Mouse (Mus musculus): ENCODE results near the gene Tcf7l2. TPM values are rescaled to one million over a fixed set of nuclear protein-coding genes. Genes with fewer than 3 reads are reported as not detected.
A peak's percentile ranks its signal among the peaks of the same experiment; 100 is the strongest.

Tcf7l2 gene
- total RNA-seq, 1 experiment from 2014 or later: 2.1 TPM

DNA sequence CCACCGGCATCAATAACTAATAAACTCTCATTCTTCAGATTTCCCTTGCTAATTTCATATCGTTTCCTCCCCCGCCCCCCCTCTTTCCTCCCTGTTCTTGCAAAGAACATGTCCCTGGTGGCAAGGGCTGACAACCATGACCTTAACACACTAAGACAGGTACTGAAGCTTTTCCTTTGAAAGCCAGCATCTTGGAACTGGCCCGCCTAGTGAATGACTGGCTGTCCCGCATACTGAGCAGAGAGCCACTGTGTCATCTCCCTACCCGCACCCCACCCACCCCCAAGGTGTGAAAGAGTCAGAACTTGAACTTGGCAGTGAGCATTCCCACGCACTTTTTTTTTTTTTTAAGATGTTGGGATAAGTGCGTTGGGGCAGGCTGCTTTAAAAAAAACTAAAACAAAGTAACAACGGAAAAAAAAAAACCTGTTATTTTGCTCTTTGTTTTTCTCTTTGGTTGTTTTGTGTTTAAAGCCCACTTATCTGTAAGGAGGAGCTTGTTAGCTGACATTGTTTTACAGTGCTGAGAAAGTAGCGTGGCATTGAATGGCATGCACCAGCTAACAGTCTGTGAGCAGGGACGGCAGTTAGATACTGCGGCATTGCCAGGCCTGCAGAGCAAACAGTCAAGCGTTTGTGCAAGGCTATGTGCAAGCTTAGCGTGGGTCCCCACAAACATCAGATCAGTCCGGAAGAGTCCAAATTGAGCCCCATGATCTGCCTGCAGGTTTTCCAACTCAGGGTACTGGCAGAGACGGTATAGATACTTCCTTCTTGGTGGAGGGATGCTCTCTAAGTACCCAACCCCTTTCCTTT is 185.4 kb downstream of the Tcf7l2 start:
- no peak for ATAC-seq (replicated peaks; ENCODE audit: low read depth, poor library complexity, severe bottlenecking)

DNA sequence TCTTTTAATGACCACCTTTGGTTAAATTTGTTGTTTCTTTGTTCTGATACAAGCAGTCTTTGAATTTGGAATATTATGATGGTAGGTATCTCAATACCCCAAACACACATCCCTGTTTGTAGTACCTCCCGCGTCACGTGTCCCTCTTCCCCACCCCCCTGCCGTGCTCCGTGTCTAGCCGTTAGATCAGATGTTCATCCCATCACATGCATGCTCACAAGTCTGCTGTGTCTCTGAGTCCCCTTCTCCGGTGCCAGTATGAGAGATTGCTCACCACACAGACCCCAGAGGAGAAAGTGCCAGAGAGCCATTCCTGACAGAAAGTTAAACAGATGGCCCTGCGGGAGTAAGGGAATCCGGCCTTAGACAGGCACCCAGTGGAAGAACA is 186.0 kb downstream of the Tcf7l2 start:
- no peak for ATAC-seq (replicated peaks; ENCODE audit: low read depth, poor library complexity, severe bottlenecking)

DNA sequence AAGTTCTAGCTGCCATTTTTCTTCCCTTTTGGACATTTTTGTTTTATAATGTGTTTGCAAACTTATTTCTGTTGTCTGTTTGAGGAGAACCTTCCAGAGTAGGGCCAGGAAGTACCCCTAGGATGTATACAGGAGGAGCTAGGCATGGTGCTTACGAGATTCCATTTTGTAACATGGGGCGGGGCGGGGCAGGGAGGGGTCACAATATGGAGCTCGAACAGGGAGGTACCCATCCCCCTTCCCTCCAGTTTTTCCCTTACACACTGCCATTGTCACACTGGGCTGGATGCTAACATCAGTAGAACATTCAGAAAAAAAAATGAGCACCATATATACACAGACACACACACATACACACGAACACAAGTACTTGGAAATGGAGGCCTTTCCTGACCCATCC is 187.1 kb downstream of the Tcf7l2 start:
- no peak for ATAC-seq (replicated peaks; ENCODE audit: low read depth, poor library complexity, severe bottlenecking)

DNA sequence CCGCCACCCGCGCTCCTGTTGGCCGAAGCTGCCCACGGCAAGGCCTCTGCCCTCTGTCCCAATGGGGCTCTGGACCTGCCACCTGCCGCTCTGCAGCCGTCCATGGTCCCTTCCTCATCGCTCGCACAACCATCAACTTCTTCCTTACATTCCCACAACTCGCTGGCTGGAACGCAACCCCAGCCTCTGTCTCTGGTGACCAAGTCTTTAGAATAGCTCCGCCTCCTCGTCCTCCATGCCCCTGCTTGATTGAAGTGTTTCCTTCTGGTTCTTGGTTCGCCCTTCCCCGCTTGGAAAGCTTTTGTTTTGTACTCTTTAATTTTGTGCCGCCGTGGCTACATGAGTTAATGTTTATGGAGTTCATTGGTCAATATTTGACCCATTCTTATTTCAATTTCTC is 190.0 kb downstream of the Tcf7l2 start:
- ATAC-seq (replicated peaks; ENCODE audit: low read depth, poor library complexity, severe bottlenecking): no peak

DNA sequence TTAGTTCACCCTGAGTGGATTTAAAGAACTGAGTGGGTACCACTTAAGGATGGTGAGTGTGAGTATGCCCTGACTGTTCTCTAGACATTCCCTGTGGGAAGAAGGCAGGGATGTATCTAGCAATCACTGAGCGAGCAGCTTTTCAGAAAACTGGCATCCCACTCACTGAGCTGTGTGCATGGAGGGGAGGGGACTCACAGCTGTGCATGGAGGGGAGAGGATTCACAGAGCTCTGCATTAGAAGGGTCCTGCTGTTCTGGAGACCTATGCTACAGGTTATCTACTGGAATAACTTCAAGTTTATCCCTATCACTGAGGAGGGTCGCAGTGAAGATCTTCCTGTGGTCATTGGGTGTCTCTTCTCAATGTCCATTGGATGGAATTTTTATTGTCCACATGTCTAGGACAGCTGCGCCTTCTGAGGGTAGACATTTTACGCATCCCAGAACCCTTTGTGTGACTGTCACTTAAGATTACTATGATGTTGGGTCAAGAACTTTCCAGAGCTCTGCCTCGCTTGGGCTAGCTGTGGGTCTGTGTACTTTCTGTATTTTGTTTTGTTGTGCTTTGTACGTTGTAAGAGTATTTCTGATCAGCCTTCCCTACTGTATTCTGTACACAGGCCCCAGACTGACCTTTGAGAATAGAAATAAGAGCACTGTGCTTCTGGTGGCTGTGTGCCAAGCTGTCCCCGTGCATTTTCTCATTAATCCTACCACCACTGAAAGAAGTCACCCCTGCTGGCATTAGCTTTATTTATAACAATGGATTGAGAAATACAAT is 192.5 kb downstream of the Tcf7l2 start:
- ATAC-seq (replicated peaks; ENCODE audit: low read depth, poor library complexity, severe bottlenecking): no peak

DNA sequence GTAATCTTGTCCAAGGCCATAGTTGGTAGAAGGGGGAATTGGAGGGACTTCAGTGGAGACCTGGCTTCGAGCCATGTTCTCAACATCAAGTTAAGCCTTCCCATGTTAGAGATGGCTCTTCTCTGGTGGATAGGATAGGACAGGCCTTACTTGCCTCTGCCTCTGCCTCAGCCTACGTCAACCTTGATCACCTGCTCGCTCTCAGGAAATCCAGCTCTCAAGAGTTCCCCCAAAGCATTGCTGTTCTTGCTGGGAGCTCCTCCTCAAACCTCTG is 193.0 kb downstream of the Tcf7l2 start:
- ATAC-seq (replicated peaks; ENCODE audit: low read depth, poor library complexity, severe bottlenecking): no peak

DNA sequence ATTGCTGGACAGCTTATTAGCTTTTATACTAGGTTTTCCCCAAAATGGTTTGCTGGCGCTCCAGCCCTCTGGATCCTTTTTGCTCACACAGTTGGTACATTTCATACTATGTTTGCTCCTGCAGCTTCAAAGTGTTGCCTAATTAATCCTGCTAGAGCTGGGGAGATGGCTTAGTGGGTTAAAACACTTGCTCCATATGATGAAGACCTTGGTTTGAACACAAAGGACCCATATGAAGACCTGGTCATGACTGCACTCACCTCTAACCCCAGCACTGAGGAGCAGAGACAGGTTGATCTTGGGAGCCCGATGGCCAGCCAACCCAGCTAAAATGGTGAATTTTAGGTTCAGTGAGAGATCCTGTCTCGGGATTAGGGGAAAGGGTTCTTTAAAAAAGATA is 195.4 kb downstream of the Tcf7l2 start:
- ATAC-seq (replicated peaks; ENCODE audit: low read depth, poor library complexity, severe bottlenecking): no peak

DNA sequence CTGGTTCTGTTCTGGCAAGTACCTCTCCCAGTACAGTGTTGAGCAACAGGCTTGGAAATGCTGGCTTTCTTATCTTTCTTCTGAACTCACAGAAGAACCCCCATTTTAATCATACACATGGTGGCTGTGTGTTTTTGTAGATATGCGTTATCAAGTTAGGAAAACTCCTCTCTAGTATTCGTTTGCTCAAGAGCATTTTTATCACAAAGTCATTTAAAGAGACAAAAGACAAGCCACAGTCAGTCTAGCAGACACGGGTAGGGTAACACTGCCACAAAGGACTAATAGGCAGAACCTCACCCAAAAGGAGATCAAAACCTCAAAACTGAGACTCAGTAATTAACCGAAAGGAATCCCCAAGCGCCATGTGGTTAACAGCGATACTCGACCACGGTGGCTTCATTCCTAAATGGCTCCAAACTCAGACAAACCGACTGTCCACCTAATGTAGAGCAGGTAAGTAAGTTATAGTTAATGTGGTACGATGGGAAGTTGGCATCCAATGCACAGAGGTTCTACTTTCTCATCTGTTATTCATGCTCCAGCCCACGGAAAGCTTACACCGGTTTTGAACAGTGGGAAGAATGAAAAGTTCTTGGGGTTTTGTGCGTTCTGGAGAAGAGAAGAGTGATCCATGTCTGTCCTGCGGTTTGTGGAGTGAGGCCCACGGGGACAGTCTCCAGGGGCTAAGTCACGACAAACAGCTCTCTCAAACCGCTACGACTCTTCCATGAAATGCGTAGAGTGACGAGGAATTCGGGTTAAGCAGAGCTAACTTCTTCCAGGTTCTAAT is 196.8 kb downstream of the Tcf7l2 start:
- peak; percentile 64 for ATAC-seq (replicated peaks; ENCODE audit: low read depth, poor library complexity, severe bottlenecking)

DNA sequence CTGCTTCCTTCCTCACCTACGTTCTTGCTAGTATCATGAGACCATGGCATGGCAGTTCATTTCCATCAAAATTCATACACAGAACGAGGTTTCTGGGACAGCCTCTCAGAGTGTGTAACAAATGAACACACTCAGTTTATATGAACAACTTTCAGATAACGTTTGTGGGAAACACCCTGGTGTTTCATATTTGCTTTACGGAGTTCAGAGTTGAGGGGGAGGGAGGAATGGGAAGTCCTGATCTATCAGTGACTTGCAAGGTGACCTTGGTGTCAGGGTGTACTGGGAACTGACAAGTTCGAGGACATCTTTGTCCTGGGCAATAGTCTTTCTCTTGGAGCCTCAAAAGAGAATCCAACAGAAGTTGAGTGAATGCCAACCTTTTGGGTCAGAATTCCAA is 197.5 kb downstream of the Tcf7l2 start:
- no peak for ATAC-seq (replicated peaks; ENCODE audit: low read depth, poor library complexity, severe bottlenecking)

DNA sequence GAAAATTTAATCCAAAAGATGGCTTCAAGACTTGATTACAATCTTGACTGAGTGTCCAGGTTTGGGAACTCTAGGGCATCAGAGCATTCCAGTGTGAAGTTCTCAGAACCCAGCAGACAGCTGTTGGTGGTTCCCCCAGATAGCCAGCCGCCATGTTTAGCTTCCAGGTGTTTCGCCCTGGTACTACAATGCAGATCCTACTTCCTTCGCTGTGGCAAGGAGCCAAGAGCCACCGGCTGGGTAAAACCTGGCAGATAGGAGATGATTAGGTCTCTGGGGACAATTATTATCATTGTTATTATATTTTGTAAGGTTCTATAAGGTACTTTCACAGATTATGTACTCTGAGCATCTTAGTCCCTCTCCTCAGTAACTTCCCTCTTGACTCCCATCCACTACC is 198.1 kb downstream of the Tcf7l2 start:
- ATAC-seq (replicated peaks; ENCODE audit: low read depth, poor library complexity, severe bottlenecking): no peak

DNA sequence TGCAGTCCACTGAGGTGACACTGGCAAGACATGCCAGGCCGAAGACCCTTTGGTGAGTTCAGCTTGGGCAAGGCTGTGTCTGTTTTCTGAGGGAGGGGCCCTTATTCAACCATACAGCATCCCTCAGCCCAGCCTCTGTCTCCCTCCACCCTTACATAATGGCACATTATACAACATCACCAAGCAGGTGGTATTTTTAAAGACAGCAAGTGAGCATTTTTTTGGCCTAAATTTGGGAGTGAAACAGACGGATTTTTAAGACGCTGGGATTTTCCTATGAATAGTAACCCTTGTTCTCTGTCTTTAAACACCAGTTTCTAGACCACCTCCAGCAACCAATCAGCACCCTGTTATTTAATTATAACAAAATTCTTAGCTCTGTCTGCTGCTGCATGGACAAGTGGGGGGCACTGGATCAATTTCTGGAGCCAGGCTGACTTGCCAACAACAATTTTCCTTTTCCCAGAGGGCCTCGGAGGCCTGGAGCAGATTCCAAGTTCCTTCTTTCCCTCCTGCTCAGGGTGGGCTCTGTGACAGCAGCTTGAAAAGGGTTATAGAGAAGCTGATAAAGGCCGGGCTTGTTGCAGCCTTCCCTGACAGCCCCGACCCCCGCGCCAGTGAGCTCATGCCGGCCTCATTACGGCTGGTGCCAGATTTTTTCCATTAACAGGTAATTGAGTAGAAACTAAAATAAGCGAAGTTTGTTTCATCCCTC is 199.1 kb downstream of the Tcf7l2 start:
- ATAC-seq (replicated peaks; ENCODE audit: low read depth, poor library complexity, severe bottlenecking): no peak

DNA sequence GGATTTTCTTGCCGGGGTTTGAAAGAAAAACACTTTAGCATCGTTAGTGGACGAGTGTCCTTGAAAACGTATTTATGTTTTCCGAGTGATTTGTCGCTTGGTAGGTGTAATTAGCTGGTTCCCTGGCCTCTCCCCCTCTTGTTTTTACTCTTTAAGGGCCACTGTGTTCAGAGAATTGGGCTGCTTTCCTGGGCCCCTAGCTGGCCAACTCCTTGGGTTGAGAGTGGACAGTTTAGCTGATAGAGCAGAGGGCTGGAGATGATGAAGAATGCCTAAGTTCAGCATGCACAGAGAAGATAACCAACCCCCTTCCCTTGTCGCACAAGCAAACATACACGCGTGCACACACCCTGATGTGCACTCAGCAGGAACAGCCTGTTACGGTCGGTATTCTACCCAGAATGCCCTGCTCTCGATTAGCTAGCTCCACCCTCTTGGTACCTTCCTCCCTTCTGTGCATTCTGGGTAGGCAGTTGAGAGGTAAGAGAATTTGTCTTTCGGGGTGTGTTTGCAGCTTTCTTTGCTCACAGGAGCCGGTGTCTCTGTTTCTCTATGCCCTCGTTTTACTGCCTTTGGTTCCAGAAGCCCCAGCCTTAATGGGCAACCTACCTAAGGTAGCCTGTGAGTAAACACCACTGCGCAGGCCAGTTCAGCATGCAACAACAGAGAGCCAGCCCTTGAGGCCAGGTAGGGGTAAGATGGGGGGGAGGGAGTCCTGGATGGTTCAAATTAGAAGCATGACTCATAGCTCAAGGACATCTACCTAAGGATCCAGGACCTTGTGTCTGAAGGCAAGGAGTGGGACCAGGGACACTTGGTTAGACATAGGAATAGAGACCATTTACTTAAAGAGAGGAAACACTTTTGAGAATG is 199.9 kb downstream of the Tcf7l2 start:
- no peak; the same call in 1 of the 2 replicates for ATAC-seq (replicated peaks; ENCODE audit: low read depth, poor library complexity, severe bottlenecking)

DNA sequence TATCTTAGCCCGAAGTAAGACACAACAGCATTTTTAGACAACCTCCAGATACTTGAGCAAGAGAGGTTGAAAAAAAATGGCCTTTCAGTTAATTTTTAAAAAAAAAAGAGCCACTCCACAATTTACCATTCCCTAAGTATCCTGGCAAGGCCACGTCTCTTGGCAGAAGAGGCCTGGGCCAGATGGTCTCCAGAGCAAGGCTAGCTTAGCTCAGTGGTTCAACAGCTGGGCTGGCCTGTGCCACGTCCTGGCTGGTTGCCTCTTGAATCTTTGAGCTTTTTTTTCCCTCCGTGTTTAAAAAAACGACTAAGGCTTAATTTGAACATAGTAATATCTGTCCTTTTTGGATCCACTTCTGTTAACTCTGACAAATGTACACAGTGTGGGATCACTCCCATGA is 209.8 kb downstream of the Tcf7l2 start:
- ATAC-seq (replicated peaks; ENCODE audit: low read depth, poor library complexity, severe bottlenecking): no peak

DNA sequence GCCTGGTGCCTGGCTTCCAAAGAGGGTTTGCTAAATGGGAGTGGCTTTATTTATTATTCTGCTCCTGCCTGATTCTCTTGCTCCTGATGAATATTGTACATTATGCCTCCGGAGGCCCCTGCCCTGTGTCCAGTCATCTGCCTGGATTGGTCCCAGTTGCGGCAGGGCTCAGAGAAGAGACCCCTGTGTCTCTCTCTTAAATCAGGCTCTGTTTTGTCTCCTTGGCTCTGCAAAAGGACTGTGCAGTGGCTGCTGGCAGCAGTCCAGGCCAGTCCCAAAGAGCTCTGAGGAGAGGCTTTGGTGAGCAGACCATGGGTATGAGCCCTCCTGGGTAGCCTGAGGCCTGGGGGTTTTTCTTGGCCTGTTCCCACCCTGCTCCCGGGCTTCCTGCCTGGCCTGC is 211.6 kb downstream of the Tcf7l2 start:
- no peak for ATAC-seq (replicated peaks; ENCODE audit: low read depth, poor library complexity, severe bottlenecking)

DNA sequence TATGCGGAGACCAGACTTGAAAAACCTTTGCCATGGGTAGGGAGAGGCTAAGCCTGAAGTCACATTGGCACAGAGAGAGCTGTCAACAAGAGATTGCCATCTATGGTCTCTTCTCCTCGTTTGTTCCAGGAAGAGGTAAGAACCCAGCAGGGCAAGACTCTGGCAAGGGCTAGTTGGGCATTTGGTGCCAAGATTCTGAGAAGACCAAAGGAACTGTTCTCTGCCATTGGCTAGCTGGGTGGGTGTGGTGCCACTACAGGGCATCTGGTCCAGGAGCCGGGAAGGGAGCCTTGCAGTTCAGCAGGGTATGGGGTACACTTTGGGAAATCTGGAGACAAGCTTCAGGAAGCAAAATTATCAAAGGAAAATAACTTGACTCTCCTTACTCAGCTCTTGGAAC is 213.5 kb downstream of the Tcf7l2 start:
- no peak for ATAC-seq (replicated peaks; ENCODE audit: low read depth, poor library complexity, severe bottlenecking)

DNA sequence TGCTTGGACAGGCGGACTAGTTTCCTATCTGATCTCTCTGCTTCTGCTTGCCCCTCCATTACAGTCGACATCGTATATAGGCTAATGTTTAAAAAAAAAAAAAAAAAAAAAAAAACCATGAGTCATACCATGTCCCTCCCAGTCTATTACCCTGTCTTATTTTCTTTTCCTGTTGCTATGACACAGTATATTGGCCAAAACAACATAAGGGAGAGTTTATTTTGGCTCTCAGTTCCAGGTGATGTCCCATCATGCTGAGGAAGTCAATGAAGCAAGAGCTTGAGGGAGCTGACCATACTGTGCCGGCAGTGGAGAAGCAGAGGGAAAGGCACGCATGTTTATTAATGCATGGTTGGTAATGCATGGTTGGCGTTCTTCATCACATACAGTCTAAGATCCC is 215.1 kb downstream of the Tcf7l2 start:
- ATAC-seq (replicated peaks; ENCODE audit: low read depth, poor library complexity, severe bottlenecking): no peak

DNA sequence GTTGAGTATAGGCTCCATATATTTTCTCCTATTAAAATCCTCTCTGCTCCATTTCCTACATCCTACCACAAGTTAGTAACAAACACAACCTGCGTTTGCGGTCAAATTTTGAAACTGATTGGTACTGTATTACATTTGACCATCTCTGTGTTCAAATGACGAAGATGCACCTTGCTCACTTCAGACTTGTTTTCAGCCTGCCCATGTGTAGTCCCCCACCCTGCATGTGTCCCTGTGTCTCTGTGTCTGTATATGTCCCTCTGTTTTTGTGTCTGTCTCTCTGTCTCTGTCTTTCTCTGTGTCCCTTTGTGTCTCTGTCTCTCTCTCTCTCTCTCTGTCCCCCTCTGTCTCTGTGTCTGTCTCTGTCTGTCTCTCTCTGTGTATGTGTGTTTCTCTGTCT is 222.8 kb downstream of the Tcf7l2 start:
- no peak for ATAC-seq (replicated peaks; ENCODE audit: low read depth, poor library complexity, severe bottlenecking)

DNA sequence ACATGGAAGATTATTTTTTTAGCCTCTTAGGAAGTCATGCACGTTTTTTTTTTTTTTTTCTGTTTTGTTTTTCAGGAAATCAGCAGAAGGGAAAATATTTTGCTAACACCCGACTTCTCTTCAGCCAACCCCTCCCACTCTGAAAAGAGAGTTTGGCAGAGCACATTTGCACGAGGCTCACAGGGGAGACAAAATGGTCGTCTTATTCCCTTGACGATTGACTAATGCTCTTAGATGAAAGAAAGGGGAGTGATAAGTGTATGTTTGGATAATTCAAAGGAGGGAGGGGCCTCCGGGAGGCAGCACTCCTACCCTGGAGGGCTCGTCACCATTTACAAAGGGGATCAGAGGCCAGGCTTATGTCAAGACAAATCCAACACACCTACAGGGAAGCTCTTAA is 224.4 kb downstream of the Tcf7l2 start:
- ATAC-seq (replicated peaks; ENCODE audit: low read depth, poor library complexity, severe bottlenecking): no peak

DNA sequence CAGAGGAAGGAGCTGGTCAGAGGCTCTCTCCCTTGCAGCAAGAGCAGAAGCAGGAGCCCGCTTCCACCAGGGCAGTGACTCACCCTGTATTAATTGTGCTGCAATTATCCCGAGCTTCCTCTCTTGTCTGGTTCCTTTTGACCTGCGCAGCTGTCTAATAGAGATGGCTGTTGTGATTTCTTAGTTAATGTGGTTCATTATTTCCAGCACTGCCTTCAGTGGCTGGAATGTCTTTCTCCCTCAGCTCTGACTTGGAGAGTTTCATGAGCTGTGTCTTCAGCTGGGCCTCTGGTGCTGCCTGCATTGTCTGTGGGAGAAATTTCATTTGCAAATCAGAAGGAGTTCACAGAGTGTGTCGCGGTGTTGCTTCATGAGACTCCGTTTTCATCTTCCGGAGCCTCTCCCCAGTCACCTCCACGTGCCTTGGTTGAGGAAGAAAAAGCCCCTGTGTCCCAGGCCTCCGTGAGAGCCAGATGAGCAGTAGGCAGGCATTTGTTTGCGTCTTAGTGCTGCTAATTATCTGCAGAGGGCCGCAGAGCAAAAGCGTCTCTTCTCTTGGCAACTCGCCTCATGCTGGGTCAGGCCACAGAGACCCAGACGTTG is 228.4 kb downstream of the Tcf7l2 start:
- ATAC-seq (replicated peaks; ENCODE audit: low read depth, poor library complexity, severe bottlenecking): no peak
